Mouse (Mus musculus) mouse trophoblast stem cell (cell line): Measurements from ENCODE around the gene P4ha2.

Experiments
- in situ Hi-C, 2 experiments: fragments of 300-500 bp; cut with MseI, MboI; formaldehyde crosslinking; loops; 2 replicates in 1 of 2; 3 replicates in 1 of 2; pipeline ENCODE4 v1.15.1; 2025

Gene P4ha2

DNA sequence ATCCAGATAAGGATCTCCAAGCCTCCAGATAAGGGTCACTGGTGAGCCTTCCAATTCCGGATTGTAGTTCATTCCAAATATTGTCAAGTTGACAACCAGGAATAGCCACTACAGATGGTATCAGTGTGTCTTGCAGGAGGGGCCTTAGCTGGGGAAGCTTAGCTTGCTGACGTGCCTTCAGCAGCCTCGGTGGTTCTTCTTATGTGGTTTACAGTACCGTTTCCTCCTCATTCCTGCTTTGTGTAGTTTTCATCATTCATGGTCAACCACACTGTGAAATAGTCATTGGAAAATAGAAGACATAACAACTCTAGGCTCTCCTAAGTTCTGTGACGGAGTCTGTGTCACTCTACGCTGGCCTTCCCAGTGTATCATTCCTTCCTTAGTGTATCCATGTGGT, 5.1 kb downstream of the P4ha2 start:
- in situ Hi-C loops, result no loop called here

DNA sequence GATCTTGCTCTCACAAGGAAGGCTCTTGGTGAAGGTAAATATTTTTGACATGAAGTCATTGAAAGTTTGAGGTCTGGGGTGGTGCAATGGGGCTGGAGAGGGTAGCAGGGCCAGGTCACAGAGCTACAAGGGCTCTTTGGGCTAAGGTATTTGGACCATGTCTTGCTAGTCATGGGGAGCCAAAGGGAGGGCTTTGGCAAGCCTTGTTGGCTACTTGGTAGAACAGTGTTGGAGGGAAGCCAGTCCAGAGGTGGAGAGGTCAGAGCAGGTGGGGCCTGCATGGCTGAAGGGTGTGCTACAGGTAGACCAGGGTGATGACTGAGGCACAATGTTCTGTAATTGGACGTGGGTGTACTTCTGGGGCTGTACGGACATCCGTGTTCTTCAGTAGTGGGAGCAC, 6.8 kb downstream of the P4ha2 start:
- in situ Hi-C loops, result no loop called here

DNA sequence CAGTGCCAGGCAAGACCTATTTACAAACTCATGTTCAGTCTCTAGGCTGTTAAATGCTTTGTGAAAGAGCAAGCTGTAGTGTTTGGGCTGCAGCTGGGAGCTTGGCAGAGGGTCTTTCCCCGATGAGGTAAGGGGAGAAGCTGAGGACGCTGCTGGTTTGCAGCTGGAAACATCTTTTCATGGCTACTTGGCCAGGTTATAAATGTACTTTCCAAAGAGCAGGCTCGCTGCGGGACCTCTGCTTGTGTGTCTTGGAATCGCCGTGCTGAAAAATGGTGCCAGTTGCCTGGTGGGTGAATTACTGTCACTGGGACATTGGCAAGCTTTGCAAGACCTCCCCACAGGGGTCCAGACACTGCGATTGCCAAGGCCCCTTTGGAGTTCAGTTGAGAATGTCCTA, 7.3 kb downstream of the P4ha2 start:
- in situ Hi-C loops, result no loop called here

GRCm38 (mm10) chr11:54108131-54108530, 8.2 kb downstream of the P4ha2 start:
- in situ Hi-C loops, result no loop called here

- in situ Hi-C loops, result no loop called here
Observed at GRCm38 (mm10) chr11:54108894-54109293, 9.0 kb downstream of the P4ha2 start.

DNA sequence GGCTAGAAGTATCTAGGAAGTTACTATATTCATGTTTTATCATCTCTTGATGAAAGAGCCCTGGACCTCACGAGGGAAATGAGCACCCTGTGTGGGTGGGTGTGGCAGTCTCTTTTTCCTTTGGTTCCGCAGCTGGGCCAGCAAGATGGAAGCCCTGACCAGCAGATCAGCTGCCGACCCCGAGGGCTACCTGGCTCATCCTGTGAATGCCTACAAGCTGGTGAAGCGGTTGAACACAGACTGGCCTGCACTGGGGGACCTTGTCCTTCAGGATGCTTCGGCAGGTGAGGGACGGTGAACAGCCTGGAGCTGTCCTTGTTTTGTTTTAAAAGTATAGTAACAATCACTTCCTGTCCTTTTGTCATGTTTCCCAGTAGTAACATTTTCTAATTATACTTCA, 11.4 kb downstream of the P4ha2 start:
- in situ Hi-C loops, result no loop called here

DNA sequence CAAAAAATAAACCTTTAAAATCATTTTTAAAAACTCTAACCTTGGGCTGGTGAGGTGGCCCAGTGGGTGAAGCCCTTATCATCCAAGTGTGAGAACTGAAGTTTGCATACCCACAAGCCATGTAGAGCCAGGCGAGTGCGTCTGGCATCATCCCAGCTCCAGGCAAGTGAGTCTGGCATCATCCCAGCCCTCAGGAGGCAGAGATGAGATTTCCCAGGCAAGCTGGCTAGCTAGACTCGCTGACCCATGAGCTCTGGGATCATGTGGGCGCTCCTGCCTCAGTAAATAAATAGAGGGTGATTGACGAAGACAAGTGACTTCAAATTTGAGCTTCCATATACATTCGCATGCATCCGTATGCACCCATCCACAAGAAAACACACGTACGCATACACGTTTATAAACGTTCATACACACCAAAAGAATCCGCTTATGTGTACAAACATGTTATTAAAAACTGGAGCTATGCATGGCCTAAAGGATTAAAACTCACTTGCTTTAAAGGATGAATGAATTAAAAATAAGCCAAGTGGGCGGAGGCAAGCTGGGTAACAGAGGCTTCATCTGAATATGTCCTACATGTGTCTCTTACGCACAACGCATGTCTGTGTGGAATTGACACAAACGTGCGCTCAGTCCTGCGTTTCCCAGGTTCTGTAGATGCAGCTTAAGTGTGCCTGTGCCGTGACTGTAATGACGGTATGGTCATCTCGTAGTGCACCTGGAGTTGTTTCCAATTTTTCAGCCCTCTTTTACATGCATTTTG, 12.3 kb downstream of the P4ha2 start:
- in situ Hi-C loops, result no loop called here

GRCm38 (mm10) chr11:54112920-54113319, 13.0 kb downstream of the P4ha2 start:
- in situ Hi-C loops, result no loop called here

- in situ Hi-C loops, result no loop called here
Observed at GRCm38 (mm10) chr11:54113352-54113751, 13.5 kb downstream of the P4ha2 start.

DNA sequence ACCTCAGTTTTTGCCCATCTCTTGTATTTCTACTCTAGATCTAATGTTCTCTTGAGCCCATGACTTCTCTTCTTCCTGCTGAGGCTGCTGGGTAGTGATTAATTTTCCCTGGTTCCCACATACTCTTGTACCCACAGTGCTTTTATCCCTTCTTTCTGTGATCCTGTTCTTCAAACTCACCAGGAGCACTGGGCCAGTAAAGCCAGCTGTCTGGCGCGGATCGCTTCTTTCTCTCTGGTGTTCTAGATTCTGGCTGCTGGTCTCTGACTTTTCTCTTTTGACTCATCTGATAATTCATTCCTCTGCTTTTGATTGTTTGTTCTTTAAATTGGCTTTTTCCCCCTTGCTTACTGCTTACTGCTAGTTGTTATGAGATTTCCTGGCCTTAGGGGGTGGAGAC, 14.9 kb downstream of the P4ha2 start:
- in situ Hi-C loops, result no loop called here

- in situ Hi-C loops, result no loop called here
Observed at GRCm38 (mm10) chr11:54115301-54115700, 15.4 kb downstream of the P4ha2 start.

- in situ Hi-C loops, result no loop called here
Observed at GRCm38 (mm10) chr11:54115911-54116310, 16.0 kb downstream of the P4ha2 start.

GRCm38 (mm10) chr11:54116406-54116805, 16.5 kb downstream of the P4ha2 start:
- in situ Hi-C loops, result no loop called here

DNA sequence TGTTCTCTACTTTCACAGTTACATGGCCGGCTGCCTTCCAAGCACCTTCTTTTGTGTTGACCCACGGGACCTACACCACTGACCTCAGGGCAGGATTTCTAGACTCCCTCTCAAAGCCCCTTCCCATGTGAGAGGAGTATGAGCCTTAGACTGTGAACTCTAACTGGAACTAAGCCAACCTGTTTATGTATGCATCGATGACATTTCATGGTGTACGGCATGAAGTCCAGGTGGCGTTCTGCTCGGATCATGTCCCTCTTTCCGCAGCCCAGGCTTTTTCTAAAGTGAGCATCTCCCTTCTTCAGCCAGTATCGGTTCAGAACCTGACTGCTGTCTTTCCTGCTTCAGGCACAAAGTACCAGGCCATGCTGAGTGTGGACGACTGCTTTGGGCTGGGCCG, 17.2 kb downstream of the P4ha2 start:
- in situ Hi-C loops, result no loop called here

GRCm38 (mm10) chr11:54119126-54119525, 19.2 kb downstream of the P4ha2 start:
- in situ Hi-C loops, result no loop called here

- in situ Hi-C loops, result no loop called here
Observed at GRCm38 (mm10) chr11:54119740-54120360, 20.0 kb downstream of the P4ha2 start.

- in situ Hi-C loops, result no loop called here
Observed at GRCm38 (mm10) chr11:54122416-54123264, 22.7 kb downstream of the P4ha2 start.

- in situ Hi-C loops, result no loop called here
Observed at GRCm38 (mm10) chr11:54125982-54126648, 26.2 kb downstream of the P4ha2 start.

DNA sequence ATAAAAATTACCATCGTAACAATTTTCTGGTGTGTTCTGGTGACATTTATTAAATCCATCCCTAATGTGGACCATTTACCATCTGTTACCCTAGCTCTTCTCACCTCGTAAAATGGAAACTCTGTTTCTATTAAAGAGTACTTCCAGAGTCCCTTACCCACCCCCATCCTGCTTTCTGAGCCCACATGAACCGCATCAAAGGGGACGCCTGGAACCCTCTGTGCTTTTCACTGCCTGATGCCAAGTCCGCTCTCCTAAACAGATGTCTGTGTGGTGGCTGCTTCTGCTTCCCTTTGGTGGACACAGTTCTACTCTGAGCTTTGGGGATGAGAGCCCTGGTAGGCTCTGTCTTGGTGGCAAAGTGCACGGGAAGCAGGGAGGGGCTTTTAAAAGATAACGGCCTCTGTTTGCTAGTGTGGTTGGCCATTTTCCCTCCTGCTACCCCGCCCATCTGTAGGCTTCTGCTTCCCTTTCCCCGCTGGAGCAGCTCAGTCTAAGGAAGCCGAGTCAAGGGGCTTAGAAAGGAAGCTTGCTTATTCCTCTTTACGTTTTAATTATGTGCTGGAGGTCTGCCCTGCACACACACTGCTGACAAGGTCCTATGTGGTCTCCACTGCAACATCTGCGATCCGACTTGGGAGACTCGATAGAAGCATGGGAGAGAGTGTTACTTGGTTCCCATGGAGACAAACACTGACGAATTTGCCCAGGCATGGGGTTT, 26.9 kb downstream of the P4ha2 start:
- in situ Hi-C loops, result no loop called here

DNA sequence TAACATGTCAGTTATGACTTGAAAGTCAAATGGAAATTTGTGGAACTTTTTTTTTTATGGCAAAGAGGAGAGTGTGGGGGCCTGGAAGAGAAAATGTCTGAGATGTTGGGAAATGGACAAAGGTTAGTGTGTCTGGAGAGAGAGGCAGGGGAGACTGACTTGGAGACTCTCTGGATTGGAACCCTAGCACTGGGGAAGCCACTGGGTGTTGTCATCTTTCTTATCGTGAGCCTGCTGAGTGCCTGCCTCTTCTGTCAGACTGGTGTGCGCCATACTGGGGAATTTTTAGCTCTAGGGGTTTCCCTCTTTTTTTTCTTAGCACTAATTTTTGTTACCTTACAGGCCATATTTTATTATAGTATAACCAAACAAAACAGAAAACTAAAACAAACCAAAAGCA, 27.5 kb downstream of the P4ha2 start:
- in situ Hi-C loops, result no loop called here

DNA sequence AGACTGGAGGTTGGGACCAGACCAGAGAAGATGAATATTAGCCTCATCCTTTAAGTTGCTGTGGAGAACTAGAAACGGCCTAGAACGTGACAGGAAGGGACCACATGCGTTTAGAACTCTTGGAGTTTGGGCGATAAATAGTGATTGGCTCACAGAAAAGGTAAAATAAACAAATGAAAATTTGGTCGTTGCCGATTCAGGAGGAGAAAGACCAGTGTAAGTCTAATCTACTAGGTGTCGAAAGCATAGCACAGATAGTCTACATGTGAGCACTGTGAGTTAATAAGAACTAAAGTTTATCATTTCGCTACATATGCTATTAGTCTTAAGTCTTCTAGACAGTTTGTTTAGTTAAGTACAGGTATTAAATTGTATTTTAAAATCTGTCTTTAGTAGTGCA, 30.1 kb downstream of the P4ha2 start:
- in situ Hi-C loops, result no loop called here
